Mouse (Mus musculus) lung, postnatal 36 days (tissue): ENCODE measurements around the gene Arel1.

Experiments
- DNase-seq: peaks from one replicate; pipeline ENCODE4 v3.0.0; 2022; ENCODE audit warnings: mixed read lengths

Gene Arel1

GRCm38 (mm10) chr12:84970428-84971096 lies at the start of gene Arel1, which contains the start of gene Fcf1:
Gene Arel1 (minus strand): TSS chr12:84970900.
Gene Fcf1 (plus strand): TSS chr12:84970897.
- peak; percentile 95 for DNase-seq

- DNase-seq, result no peak
Measured at GRCm38 (mm10) chr12:85012185-85012584, 41.5 kb upstream of the Arel1 start.

DNA sequence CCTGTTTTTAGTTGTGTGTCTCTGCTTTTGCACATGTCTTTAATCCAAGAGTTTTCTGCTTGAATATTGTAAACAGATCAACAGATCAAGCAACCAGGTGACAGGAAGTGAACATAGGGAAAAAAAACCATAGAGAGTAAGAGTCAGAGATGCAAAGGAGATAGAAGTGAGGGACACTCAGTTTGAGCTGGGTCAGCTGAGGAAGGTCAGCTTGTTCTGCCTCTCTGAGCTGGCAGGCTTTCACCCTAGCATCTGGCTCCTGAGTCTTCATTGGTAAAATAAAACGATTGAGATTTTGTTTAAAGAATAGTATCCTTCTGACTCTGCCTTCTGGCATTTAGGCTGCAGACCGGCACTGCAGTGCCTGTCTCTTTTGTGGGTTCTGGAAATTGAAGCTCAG lies 39.8 kb upstream of the Arel1 start:
- no peak for DNase-seq

DNA sequence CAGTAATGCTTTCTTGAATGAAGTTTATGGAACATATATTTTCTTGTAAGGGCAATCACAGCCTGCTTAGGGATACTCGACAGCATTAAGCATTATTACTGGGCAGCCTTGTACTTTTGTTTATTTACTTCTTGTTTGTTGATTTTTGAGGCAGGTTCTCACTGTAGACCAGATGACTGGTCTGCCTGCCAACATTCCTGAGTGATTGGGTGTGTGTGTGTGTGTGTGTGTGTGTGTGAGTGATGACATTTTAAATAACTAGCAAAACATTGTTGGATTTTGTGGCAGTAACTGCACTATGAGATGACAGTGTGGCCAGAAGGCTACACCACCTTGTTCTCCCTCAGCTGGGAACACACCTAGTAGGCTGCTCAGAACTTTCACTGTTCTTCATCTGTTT lies 39.1 kb upstream of the Arel1 start:
- DNase-seq, result peak; percentile 52

GRCm38 (mm10) chr12:85007021-85007420 lies 36.3 kb upstream of the Arel1 start:
- DNase-seq, result no peak

DNA sequence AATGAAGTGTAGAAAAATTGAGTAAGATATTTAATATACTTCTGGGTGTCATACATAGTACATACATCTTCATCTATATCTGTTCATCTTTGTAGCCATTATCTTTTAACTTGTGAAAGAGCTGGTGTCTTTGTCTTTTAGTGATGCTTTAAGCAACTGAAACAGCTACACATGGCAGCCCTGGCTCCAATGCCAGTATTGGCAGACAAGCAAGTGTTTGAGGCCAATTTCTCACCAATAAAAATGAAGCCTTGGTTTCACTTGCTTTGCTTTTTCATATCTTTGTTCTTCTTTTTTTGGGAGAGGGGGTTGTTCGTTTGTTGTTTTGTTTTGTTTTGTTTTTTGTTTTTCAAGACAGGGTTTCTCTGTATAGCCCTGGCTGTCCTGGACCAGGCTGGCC lies 35.5 kb upstream of the Arel1 start:
- DNase-seq, result no peak

DNA sequence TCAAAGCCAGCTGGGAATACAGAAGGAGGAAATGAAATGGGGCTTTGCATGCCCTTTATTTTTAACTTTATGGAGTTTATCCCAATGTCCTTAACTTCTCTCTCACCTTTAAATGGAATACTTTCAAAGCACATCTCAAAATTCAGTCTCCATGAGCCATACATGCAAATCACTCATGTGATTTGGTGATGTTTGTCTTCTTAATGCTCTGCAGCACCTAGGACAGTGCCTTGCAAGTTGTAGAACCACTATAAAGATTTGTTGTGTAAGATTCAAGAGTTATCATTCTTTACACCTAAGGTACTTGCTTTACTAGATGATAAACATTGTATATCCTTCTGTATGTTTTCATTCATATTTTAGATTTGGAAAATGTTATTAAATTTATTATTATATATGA lies 28.4 kb upstream of the Arel1 start:
- DNase-seq, result no peak

DNA sequence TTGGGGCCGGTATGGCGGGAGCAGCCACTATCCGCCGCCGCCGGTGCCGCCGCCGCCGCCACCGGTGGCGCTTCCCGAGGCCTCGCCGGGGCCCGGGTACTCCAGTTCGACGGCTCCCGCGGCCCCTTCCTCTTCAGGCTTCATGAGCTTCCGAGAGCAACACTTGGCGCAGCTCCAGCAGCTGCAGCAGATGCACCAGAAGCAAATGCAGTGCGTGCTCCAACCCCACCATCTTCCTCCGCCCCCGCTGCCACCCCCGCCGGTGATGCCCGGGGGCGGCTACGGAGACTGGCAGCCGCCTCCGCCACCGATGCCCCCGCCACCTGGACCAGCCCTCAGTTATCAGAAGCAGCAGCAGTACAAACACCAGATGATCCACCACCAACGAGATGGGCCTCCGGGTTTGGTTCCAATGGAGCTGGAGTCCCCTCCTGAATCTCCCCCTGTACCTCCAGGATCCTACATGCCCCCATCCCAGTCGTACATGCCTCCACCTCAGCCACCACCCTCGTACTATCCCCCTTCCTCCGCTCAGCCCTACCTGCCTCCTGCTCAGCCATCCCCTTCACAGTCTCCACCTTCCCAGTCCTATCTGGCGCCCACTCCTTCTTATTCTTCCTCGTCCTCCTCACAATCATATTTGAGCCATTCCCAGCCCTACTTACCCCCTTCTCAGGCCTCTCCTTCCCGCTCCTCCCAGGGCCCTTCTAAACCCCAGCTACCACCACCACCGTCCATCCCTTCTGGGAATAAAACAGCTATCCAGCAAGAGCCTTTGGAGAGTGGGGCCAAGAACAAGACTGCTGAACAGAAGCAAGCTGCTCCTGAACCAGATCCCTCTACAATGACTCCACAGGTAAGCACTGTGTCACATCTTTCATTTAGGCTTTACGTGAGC lies 26.1 kb upstream of the Arel1 start:
- DNase-seq, result no peak

DNA sequence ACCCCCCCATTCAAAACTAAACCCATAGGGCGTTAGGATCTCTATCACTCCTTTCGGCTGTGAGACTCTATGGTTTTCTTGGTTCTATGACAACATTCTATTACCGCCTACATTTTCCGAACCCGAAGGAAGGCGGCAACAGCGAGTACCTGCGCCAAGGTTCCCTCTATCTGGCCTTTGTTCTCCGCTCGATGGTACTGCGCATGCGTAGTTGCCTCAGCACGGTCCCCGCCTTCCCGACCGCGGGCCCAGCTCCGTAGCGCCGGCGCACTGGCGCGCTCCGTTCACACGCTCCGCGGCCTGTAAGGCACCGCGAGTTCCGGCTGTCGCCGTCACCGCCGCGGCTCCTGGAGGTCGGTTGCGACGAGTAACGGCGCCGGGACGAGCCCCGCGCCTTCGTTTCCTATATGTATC lies 25.4 kb upstream of the Arel1 start, which contains the start of gene Ylpm1:
Ylpm1 (plus strand) TSS at position 239 of the 414 bp plus-strand sequence.
- peak; percentile 98 for DNase-seq

- no peak for DNase-seq
Measured at GRCm38 (mm10) chr12:84995112-84995761, 24.5 kb upstream of the Arel1 start.

DNA sequence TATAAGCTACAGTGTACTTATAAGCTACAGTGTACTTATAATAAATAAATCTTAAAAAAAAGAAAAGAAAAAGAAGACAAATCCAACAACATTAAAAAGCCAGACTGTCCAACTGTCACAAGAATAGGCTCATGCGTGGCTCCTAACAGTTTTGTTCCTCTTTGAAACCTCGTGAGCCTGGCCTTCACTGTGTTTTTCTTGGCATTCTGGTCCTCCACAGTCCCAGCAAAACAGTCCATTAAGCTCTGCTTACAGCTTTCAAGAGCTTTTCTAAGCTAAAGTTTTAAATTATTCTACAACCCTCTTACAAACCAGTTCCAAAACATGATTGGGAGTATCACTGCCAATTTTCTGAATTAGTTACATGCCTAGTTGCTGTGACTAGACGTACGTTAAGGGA lies 18.8 kb upstream of the Arel1 start:
- DNase-seq, result no peak

- DNase-seq, result no peak
Measured at GRCm38 (mm10) chr12:84979264-84979862, 8.7 kb upstream of the Arel1 start.

DNA sequence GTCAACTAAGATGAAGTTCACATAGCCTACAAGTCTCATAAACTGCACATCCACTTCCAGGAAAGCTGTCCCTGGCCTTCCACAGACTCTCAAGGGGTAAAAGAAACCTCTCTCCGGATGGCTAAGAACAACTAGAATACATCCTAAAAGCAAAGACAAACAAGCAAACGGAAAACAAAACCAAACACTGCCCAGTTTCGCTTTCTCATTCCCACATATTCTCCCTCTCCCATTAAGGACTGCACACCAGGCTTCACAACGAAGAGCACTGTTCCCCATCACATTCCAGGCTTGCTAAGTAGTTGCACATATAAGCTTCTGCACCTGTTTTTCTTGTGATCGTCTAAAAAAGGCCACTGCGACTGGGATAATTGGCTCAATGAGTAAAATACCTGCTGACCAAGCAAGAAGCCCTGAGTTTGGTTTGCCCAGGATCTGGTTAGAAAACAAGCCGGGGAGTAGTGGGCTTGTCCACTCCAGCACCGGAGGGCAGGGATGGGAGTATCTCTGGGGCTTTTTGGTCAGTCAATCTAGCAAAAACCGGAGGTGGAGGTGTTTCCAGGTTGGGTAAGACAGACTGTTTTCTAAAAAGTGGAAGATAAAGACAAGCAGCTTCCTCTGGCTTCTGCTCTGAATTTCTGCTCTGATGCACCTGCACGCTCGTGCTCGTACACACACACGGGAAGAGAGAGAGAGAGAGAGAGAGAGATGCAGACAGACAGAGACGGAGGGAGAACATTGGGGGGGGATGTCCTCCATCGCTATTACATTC lies 858 bp downstream of the Arel1 start:
- no peak for DNase-seq

- no peak for DNase-seq
Measured at GRCm38 (mm10) chr12:84968831-84969655, 1.7 kb downstream of the Arel1 start.

GRCm38 (mm10) chr12:84962606-84963005 lies 8.1 kb downstream of the Arel1 start:
- DNase-seq, result no peak

- DNase-seq, result no peak
Measured at GRCm38 (mm10) chr12:84958794-84959356, 11.8 kb downstream of the Arel1 start.

DNA sequence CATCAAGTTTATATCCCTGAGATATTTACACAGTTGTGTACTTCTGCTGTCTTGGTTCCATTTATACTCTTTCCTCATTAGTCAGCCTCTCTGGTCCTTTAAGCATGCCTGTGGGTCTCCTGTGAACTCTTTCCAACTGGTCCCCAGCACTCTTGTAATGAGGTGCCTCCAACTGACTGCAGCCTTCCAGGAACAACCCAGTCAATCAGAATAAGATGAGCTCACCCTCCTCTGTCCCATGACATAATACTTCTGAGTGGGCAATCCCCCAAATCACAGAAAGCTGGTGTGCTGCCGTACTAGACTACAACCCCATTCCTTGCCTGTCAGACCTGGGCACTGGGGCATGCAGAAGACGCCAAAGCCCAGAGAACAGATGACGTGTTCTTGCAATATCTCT lies 14.4 kb downstream of the Arel1 start:
- DNase-seq, result peak; percentile 72

DNA sequence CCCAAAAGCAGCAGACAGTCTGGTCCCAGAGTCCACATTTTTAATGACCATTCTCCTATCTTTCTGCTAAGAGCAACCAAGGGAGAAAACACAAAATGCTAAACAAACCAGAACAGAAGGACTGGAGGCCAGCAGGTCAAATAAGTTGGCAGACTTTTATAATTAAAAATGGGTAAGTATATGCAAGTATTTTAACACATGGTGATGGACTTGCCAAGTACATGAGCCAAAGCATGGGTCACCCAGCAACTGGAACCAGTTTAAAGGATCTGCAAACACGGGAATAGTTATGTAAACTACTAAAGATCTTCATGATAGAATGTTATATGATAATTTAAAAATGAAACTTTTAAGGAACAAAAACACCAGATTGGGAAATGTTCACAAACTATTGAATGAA lies 18.3 kb downstream of the Arel1 start:
- DNase-seq, result peak; percentile 56

DNA sequence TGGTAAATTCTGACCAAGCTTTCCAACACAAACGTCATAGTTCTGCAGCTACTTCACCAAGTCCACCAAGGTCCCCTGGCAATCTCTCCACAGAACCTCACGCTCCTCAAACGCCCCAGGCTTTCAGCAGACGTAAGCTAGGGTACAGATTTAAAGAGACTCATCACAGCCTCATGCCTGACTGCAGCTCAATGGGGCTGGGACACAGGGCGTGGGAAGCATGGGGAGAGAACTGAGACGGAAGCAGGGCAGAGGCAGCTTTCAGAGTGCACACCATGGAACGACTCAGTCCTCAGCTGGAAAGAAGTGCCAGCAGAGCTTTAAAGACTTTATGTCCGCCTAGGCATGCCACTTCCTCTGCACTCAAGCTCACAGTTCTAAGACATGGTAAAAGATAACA lies 19.2 kb downstream of the Arel1 start:
- no peak for DNase-seq

GRCm38 (mm10) chr12:84950763-84951162 lies 19.9 kb downstream of the Arel1 start:
- DNase-seq, result peak; percentile 73
